Mouse (Mus musculus): ENCODE results near the gene 2010111I01Rik. TPM values are rescaled to one million over a fixed set of nuclear protein-coding genes. Genes with fewer than 3 reads are reported as not detected.

Gene 2010111I01Rik
- polyA plus RNA-seq, 1 experiment from 2014 or later = 146 TPM

DNA sequence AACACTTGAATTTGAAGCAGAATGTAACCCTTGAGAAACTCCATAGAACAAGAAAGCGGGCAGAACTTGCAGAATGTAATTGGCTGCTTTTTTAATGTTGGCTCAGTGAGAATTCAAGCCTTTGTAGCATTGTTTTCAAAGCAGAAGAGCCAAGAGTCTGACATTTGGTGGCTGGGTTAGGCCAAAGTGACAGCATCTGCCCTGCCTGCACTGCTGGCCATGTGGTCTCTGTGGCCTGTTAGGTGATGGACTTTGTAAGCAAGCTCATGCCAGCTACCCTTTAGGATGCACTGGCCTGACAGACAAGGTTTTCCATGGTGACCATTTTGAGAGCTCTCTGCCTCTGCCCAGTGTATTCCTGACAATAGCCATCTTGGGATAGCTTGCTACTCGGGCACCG is 333.2 kb downstream of the 2010111I01Rik start:
- no peak for DNase-seq (ENCODE audit: low spot score)
- ATAC-seq (replicated peaks; ENCODE audit: low FRiP score, low read depth) = no peak
- WGBS = 97% methylated on average over 3 of the region's 3 CpGs

DNA sequence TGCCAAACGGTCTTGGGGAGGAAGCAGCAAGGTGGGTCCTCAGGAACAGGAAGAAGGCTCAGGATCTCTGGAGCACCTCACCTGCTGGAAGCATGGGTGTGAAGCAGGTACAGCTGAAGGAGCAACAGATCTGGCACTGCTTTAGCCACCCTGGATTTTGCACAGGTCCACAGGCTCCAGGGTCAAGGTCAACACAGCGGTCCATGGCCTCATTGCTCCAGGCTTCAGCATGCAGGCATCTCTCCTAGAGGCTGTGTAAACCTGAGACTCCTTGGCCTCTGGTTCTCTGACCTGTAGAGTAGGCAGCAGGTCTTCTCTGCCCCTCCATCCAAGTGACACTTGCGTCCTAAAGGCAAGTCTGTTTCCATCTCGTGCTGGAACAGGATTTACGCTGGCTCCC is 334.2 kb downstream of the 2010111I01Rik start:
- TF ChIP-seq CTCF (IDR thresholded peaks at IDR 0.05; ENCODE audit: low read depth) = no peak
- no peak overlapping the region for H3K4me3 ChIP-seq (replicated peaks; ENCODE audit: low read depth, low read length)
- peaks cover 23% of the 10 kb centered on the region; the same call in 1 of the 2 replicates for H3K4me1 ChIP-seq (replicated peaks; ENCODE audit: insufficient read depth, low read length)
- no peak for DNase-seq (ENCODE audit: low spot score)
- H3K27ac ChIP-seq = no peak overlapping the region
- H3K9me3 ChIP-seq (replicated peaks; ENCODE audit: low read length) = no peaks in the 10 kb centered on the region
- no peak overlapping the region for H3K9ac ChIP-seq (ENCODE audit: low read depth, low read length)
- 75% methylated on average over 5 of the region's 5 CpGs for WGBS
- H3K27me3 ChIP-seq (ENCODE audit: insufficient read depth, low read length) = no peaks in the 10 kb centered on the region
- no peak overlapping the region for H3K4me2 ChIP-seq (ENCODE audit: low read length)
- no peak for ATAC-seq (replicated peaks; ENCODE audit: low FRiP score, low read depth)
- H3K36me3 ChIP-seq (ENCODE audit: insufficient read depth, low read length) = peaks cover 70% of the 10 kb centered on the region

More for the DNA sequence above, 333.2 kb downstream of the 2010111I01Rik start:
- no peak for TF ChIP-seq CTCF (IDR thresholded peaks at IDR 0.05; ENCODE audit: low read depth)
- peaks cover 27% of the 10 kb centered on the region for H3K4me1 ChIP-seq (replicated peaks; ENCODE audit: insufficient read depth, low read length)
- H3K9ac ChIP-seq (ENCODE audit: low read depth, low read length) = no peak overlapping the region
- peaks cover 60% of the 10 kb centered on the region for H3K36me3 ChIP-seq (ENCODE audit: insufficient read depth, low read length)
- no peaks in the 10 kb centered on the region for H3K9me3 ChIP-seq (replicated peaks; ENCODE audit: low read length)
- H3K4me2 ChIP-seq (ENCODE audit: low read length) = no peak overlapping the region
- H3K4me3 ChIP-seq (replicated peaks; ENCODE audit: low read depth, low read length) = no peak overlapping the region
- H3K27ac ChIP-seq = no peak overlapping the region
- no peaks in the 10 kb centered on the region for H3K27me3 ChIP-seq (ENCODE audit: insufficient read depth, low read length)

DNA sequence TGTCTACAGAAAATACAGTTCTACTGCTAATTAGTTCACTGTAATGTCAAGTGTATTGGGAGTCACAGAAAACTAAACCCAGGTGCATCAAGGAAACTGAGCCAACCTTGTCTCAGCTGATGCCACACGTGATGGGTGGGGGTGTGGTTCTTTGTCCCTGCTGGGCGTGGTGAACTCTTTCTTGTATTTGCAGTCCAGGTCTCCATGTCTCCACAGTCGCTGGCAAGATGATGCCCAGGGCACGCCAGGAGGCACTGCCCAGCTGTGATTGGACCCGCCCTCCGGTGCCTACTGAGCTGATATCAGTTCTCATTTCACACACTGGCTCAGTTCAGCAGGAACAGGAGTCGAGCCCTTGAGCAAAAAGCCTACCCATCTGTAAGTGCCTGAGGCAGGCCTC is 336.2 kb downstream of the 2010111I01Rik start:
- no peak for TF ChIP-seq CTCF (IDR thresholded peaks at IDR 0.05; ENCODE audit: low read depth)
- WGBS = 56% methylated on average over 7 of the region's 7 CpGs
- Histone ChIP-seq H3K27ac (peak overlapping the region; percentile 55; the same call in 1 of the 2 replicates), H3K27me3 (ENCODE audit: insufficient read depth, low read length) (no peaks in the 10 kb centered on the region), H3K4me1 (replicated peaks; ENCODE audit: insufficient read depth, low read length) (peaks cover 26% of the 10 kb centered on the region; the same call in 1 of the 2 replicates), H3K9ac (ENCODE audit: low read depth, low read length) (no peak overlapping the region), H3K4me3 (replicated peaks; ENCODE audit: low read depth, low read length) (no peak overlapping the region), H3K4me2 (ENCODE audit: low read length) (no peak overlapping the region), H3K9me3 (replicated peaks; ENCODE audit: low read length) (no peaks in the 10 kb centered on the region), H3K36me3 (ENCODE audit: insufficient read depth, low read length) (peaks cover 70% of the 10 kb centered on the region)
- ATAC-seq (replicated peaks; ENCODE audit: low FRiP score, low read depth) = no peak
- no peak for DNase-seq (ENCODE audit: low spot score)

DNA sequence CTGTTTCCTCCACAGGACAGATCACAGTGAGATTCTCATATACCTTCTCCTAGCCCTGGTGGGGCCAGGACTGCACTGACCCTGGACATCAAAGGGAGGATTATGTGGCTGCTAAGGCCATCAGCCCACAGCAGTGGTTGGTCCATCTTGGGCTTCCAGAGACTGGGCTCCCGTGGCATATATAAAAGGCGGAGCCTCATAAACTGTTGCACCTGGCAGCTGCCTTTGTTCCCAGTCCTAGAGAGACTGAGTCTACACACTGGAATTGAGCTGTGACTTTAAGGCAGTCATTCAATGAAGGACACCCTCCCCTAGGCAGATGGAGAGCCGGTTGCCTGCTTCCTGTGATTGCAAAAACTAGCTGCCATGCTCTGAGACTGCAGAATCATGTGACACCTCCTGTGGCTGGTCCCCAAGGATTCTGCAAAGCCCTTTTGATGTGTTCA is 337.1 kb downstream of the 2010111I01Rik start:
- no peak overlapping the region for H3K4me2 ChIP-seq (ENCODE audit: low read length)
- H3K27ac ChIP-seq = peak overlapping the region; percentile 55
- no peaks in the 10 kb centered on the region for H3K27me3 ChIP-seq (ENCODE audit: insufficient read depth, low read length)
- no peak overlapping the region for H3K9ac ChIP-seq (ENCODE audit: low read depth, low read length)
- H3K4me1 ChIP-seq (replicated peaks; ENCODE audit: insufficient read depth, low read length) = peaks cover 26% of the 10 kb centered on the region; the same call in 1 of the 2 replicates
- H3K9me3 ChIP-seq (replicated peaks; ENCODE audit: low read length) = no peaks in the 10 kb centered on the region
- peaks cover 64% of the 10 kb centered on the region for H3K36me3 ChIP-seq (ENCODE audit: insufficient read depth, low read length)
- peak; percentile 11; the same call in 1 of the 2 replicates for ATAC-seq (replicated peaks; ENCODE audit: low FRiP score, low read depth)
- TF ChIP-seq CTCF (IDR thresholded peaks at IDR 0.05; ENCODE audit: low read depth) = no peak
- H3K4me3 ChIP-seq (replicated peaks; ENCODE audit: low read depth, low read length) = no peak overlapping the region
- WGBS = 26% methylated on average over 3 of the region's 3 CpGs
- DNase-seq (ENCODE audit: low spot score) = peak; percentile 54

DNA sequence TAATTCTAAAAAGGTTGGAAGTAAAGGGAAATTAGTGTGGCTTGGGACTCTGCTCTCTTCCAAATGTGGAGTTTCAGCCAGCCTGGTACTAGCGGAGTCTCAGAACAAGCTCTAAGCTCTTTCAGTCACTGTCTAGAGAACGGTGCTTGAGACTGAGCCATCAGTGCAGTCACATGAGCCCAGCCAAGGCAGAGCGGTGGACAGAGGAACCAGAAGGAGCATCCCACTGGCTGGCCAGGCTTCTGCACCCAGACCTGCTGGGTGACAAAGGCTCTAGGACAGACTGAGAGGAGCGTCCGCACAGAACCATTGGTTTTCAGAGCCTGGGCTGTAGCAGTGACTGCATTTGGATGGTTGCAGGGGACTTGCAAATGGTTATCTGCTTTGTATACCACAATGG is 337.7 kb downstream of the 2010111I01Rik start:
- peak overlapping the region; percentile 55; the same call in 1 of the 2 replicates for H3K27ac ChIP-seq

DNA sequence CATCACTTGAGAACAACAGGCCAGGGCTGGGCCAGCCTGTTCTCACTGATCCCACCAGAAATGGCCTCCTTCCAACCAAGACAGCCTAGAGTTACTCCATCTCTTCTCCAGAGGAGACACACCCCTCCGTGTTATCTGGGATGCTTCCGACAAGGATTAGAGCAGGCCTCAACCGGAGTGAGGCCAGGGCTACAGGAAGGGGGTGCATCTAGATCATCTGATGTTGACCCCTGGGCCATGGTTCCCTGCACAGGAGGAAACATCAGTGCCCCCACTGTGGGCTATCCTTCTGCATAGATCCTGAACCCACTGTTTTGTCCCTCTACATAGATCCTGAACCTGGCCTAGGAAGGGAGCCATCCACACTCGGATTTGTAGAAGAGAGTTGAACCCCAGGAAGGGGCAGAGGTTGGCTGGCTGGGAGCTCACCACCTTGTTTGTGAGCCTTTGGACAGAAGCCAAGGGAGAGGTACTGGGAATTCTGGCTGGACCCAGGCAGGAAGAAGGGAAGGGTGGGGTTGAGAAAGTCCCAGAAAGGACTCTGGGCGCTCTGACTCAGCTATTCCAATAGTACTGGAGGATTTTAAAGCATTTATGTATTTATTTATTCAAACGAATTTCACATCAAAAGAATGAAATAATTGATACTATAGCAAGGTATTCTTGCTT is 339.6 kb downstream of the 2010111I01Rik start:
- H3K27ac ChIP-seq = peak overlapping the region; percentile 10; the same call in 1 of the 2 replicates
- peaks cover 42% of the 10 kb centered on the region for H3K36me3 ChIP-seq (ENCODE audit: insufficient read depth, low read length)
- 55% methylated on average over 6 of the region's 6 CpGs for WGBS
- H3K4me1 ChIP-seq (replicated peaks; ENCODE audit: insufficient read depth, low read length) = peaks cover 26% of the 10 kb centered on the region; the same call in 1 of the 2 replicates
- no peaks in the 10 kb centered on the region for H3K9me3 ChIP-seq (replicated peaks; ENCODE audit: low read length)
- ATAC-seq (replicated peaks; ENCODE audit: low FRiP score, low read depth) = no peak
- no peak overlapping the region for H3K4me3 ChIP-seq (replicated peaks; ENCODE audit: low read depth, low read length)
- no peak for DNase-seq (ENCODE audit: low spot score)
- no peak overlapping the region for H3K4me2 ChIP-seq (ENCODE audit: low read length)
- no peak overlapping the region for H3K9ac ChIP-seq (ENCODE audit: low read depth, low read length)
- no peaks in the 10 kb centered on the region for H3K27me3 ChIP-seq (ENCODE audit: insufficient read depth, low read length)
- TF ChIP-seq CTCF (IDR thresholded peaks at IDR 0.05; ENCODE audit: low read depth) = no peak

More for the DNA sequence above, 337.7 kb downstream of the 2010111I01Rik start:
- peaks cover 26% of the 10 kb centered on the region; the same call in 1 of the 2 replicates for H3K4me1 ChIP-seq (replicated peaks; ENCODE audit: insufficient read depth, low read length)
- peaks cover 58% of the 10 kb centered on the region for H3K36me3 ChIP-seq (ENCODE audit: insufficient read depth, low read length)
- no peaks in the 10 kb centered on the region for H3K9me3 ChIP-seq (replicated peaks; ENCODE audit: low read length)
- H3K27me3 ChIP-seq (ENCODE audit: insufficient read depth, low read length) = no peaks in the 10 kb centered on the region
- no peak overlapping the region for H3K9ac ChIP-seq (ENCODE audit: low read depth, low read length)
- no peak overlapping the region for H3K4me3 ChIP-seq (replicated peaks; ENCODE audit: low read depth, low read length)
- no peak for TF ChIP-seq CTCF (IDR thresholded peaks at IDR 0.05; ENCODE audit: low read depth)
- no peak overlapping the region for H3K4me2 ChIP-seq (ENCODE audit: low read length)
- WGBS = 81% methylated on average over 5 of the region's 5 CpGs
- DNase-seq (ENCODE audit: low spot score) (no peak), ATAC-seq (replicated peaks; ENCODE audit: low FRiP score, low read depth) (no peak)
